ENCODE assay signal across 28 mouse cellular contexts in genomic region chr2:105815170-105815569, GRCm38 (mm10).
A peak's percentile ranks its signal among the peaks of the same experiment; 100 is the strongest.
DNase-seq lines count a peak whose midpoint lies in the region; ATAC-seq lines count a peak whose summit lies in the region.
"Had no signal": no experiment of that assay in that cellular context is flagged by ENCODE, and none has a peak within 500 bp of the region (broad histone marks: within the 10 kb centered on the region; RNA-seq: fewer than 3 reads in every experiment).

No protein-coding gene starts in this region.

- H3K9ac ChIP-seq in heart, embryonic 11.5 days (ENCODE audit: low read depth, low read length) = no peak overlapping the region
- no peak overlapping the region for H3K9ac ChIP-seq in midbrain, embryonic 11.5 days (ENCODE audit: low read length)
- H3K9ac ChIP-seq: embryonic facial prominence, embryonic 13.5 days; forebrain, embryonic 13.5 days; hindbrain, embryonic 14.5 days; kidney, embryonic 15.5 days; limb, embryonic 12.5 days; liver, embryonic 15.5 days; lung, embryonic 15.5 days; midbrain, embryonic 13.5 days; neural tube, embryonic 13.5 days had no signal

- no peaks in the 10 kb centered on the region for H3K4me1 ChIP-seq in heart, embryonic 11.5 days (ENCODE audit: control insufficient read depth, insufficient read depth, low read length)
- H3K4me1 ChIP-seq in midbrain, embryonic 11.5 days (ENCODE audit: control insufficient read depth, insufficient read depth, low read length) = no peaks in the 10 kb centered on the region
- H3K4me1 ChIP-seq in midbrain, embryonic 10.5 days = no peaks in the 10 kb centered on the region
- H3K4me1 ChIP-seq: embryonic facial prominence, embryonic 13.5 days; forebrain, embryonic 13.5 days; kidney, embryonic 15.5 days; limb, embryonic 12.5 days; liver, embryonic 15.5 days; lung, embryonic 15.5 days; midbrain, embryonic 13.5 days; neural tube, embryonic 13.5 days had no signal

- H3K36me3 ChIP-seq in heart, embryonic 11.5 days (ENCODE audit: control insufficient read depth, insufficient read depth, low read length) = no peaks in the 10 kb centered on the region
- no peaks in the 10 kb centered on the region for H3K36me3 ChIP-seq in midbrain, embryonic 11.5 days (ENCODE audit: control insufficient read depth, insufficient read depth, low read length)
- no peaks in the 10 kb centered on the region for H3K36me3 ChIP-seq in midbrain, embryonic 10.5 days
- H3K36me3 ChIP-seq: embryonic facial prominence, embryonic 13.5 days; kidney, embryonic 15.5 days; limb, embryonic 12.5 days; liver, embryonic 15.5 days; lung, embryonic 15.5 days; midbrain, embryonic 13.5 days; neural tube, embryonic 13.5 days had no signal

- no peak overlapping the region for H3K4me2 ChIP-seq in heart, embryonic 11.5 days
- no peak overlapping the region for H3K4me2 ChIP-seq in midbrain, embryonic 11.5 days
- H3K4me2 ChIP-seq: embryonic facial prominence, embryonic 13.5 days; forebrain, embryonic 13.5 days; hindbrain, embryonic 14.5 days; kidney, embryonic 15.5 days; limb, embryonic 12.5 days; liver, embryonic 15.5 days; lung, embryonic 15.5 days; midbrain, embryonic 13.5 days; neural tube, embryonic 13.5 days had no signal

- H3K27me3 ChIP-seq in heart, embryonic 11.5 days (ENCODE audit: control insufficient read depth, insufficient read depth, low read length) = no peaks in the 10 kb centered on the region
- H3K27me3 ChIP-seq in midbrain, embryonic 11.5 days (ENCODE audit: control insufficient read depth, insufficient read depth, low read length) = no peaks in the 10 kb centered on the region
- no peaks in the 10 kb centered on the region for H3K27me3 ChIP-seq in midbrain, embryonic 10.5 days (ENCODE audit: low read depth, poor library complexity, severe bottlenecking)
- H3K27me3 ChIP-seq: embryonic facial prominence, embryonic 13.5 days; forebrain, embryonic 13.5 days; kidney, embryonic 15.5 days; limb, embryonic 12.5 days; liver, embryonic 15.5 days; lung, embryonic 15.5 days; neural tube, embryonic 13.5 days had no signal

- H3K4me3 ChIP-seq in heart, embryonic 11.5 days (ENCODE audit: low read depth, low read length) = no peak overlapping the region
- H3K4me3 ChIP-seq in midbrain, embryonic 11.5 days (ENCODE audit: low read depth, low read length) = no peak overlapping the region
- H3K4me3 ChIP-seq in midbrain, embryonic 10.5 days = no peak overlapping the region
- H3K4me3 ChIP-seq: embryonic facial prominence, embryonic 13.5 days; forebrain, embryonic 13.5 days; kidney, embryonic 15.5 days; left cerebral cortex, adult 2 months; limb, embryonic 12.5 days; liver, embryonic 15.5 days; lung, embryonic 15.5 days; midbrain, embryonic 13.5 days; neural tube, embryonic 13.5 days had no signal

- no peak for DNase-seq in frontal cortex, adult 2 months (ENCODE audit: extremely low spot score in 1 of 2, low spot score in 1 of 2)
- peak; percentile 14 for DNase-seq in heart, adult 8-10 months (ENCODE audit: low spot score)
- DNase-seq in midbrain, embryonic 11.5 days (ENCODE audit: low spot score, missing footprints) = peak; percentile 37
- DNase-seq in midbrain, embryonic 10.5 days (ENCODE audit: low spot score) = no peak
- peak; percentile 22 to 23 for DNase-seq in heart, postnatal 10 days
- DNase-seq in frontal cortex, postnatal 25 days (ENCODE audit: low spot score in 2 of 2) = no peak
- DNase-seq: adrenal gland, postnatal 25 days; cerebellum, adult 11-12 months; cerebellum, adult 9-11 months; embryo, embryonic 11 days; gastrocnemius, postnatal 10 days; kidney, adult 18-20 months; kidney, postnatal 25 days; lung, postnatal 36 days; right cerebral cortex, postnatal 4 days had no signal

- intact Hi-C loops in heart, postnatal 10 days (cut with DNase I) = no loop called here

- ATAC-seq in frontal cortex, adult (ENCODE audit: low TSS enrichment) = peak; percentile 50
- no peak for ATAC-seq in heart, embryonic 11.5 days (replicated peaks; ENCODE audit: insufficient number of reproducible peaks, low FRiP score, low TSS enrichment)
- no peak for ATAC-seq in midbrain, embryonic 11.5 days (ENCODE audit: low FRiP score)
- ATAC-seq: CD4-positive, CD25-positive, alpha-beta regulatory T cell, adult 4 months; forebrain, embryonic 13.5 days; midbrain, embryonic 13.5 days had no signal

- H3K9me3 ChIP-seq in heart, embryonic 11.5 days (replicated peaks; ENCODE audit: control insufficient read depth, low read length) = no peaks in the 10 kb centered on the region
- H3K9me3 ChIP-seq in midbrain, embryonic 11.5 days (ENCODE audit: control insufficient read depth, low read length) = no peaks in the 10 kb centered on the region
- no peaks in the 10 kb centered on the region for H3K9me3 ChIP-seq in midbrain, embryonic 10.5 days (replicated peaks)
- H3K9me3 ChIP-seq: embryonic facial prominence, embryonic 13.5 days; forebrain, embryonic 13.5 days; kidney, embryonic 15.5 days; limb, embryonic 12.5 days; liver, embryonic 15.5 days; lung, embryonic 15.5 days; midbrain, embryonic 13.5 days; neural tube, embryonic 13.5 days had no signal

- H3K27ac ChIP-seq in heart, embryonic 11.5 days (ENCODE audit: low read depth, low read length) = no peak overlapping the region
- no peak overlapping the region for H3K27ac ChIP-seq in midbrain, embryonic 11.5 days (ENCODE audit: low read depth, low read length)
- no peak overlapping the region for H3K27ac ChIP-seq in midbrain, embryonic 10.5 days (replicated peaks)
- H3K27ac ChIP-seq: embryonic facial prominence, embryonic 13.5 days; forebrain, embryonic 13.5 days; hindbrain, embryonic 14.5 days; kidney, embryonic 15.5 days; left cerebral cortex, adult 2 months; limb, embryonic 12.5 days; liver, embryonic 15.5 days; lung, embryonic 15.5 days; midbrain, embryonic 13.5 days; neural tube, embryonic 13.5 days had no signal

- WGBS in heart, embryonic 11.5 days (ENCODE audit: insufficient replicate concordance) = 76% methylated on average over 3 of the region's 3 CpGs
- WGBS in midbrain, embryonic 11.5 days = 83% methylated on average over 3 of the region's 3 CpGs
- WGBS in midbrain, embryonic 10.5 days = 86% methylated on average over 3 of the region's 3 CpGs

Comparison
In these comparisons a context has a peak if more than half of its experiments do, and no peak if none do; other contexts are left out.
1. DNase-seq: peak in heart, adult 8-10 months (single experiment), midbrain, embryonic 11.5 days (single experiment) and heart, postnatal 10 days (2 of 2); none in frontal cortex, adult 2 months (0 of 2), midbrain, embryonic 10.5 days (single experiment) and frontal cortex, postnatal 25 days (0 of 2).